Mouse (Mus musculus): ENCODE data around the gene Rgl3. TPM values are rescaled to one million over a fixed set of nuclear protein-coding genes. Genes with fewer than 3 reads are reported as not detected.

Rgl3 gene
- polyA plus RNA-seq, 1 experiment from 2014 or later, result 2.5 TPM

- ATAC-seq, result no peak
- WGBS, result 3% methylated on average over 28 of the region's 28 CpGs
- Histone ChIP-seq H3K27ac (ENCODE audit: low read depth, low read length) (no peak overlapping the region), H3K27me3 (replicated peaks; ENCODE audit: control insufficient read depth, insufficient read depth, low read length) (peaks cover 5% of the 10 kb centered on the region; the same call in 1 of the 2 replicates), H3K4me2 (replicated peaks; ENCODE audit: low read depth) (no peak overlapping the region), H3K4me3 (ENCODE audit: low read depth, low read length) (no peak overlapping the region), H3K4me1 (replicated peaks; ENCODE audit: control insufficient read depth, insufficient read depth, low read length) (no peaks in the 10 kb centered on the region; the same call in 1 of the 2 replicates), H3K9me3 (ENCODE audit: control insufficient read depth) (no peaks in the 10 kb centered on the region), H3K9ac (ENCODE audit: low read depth, low read length) (no peak overlapping the region), H3K36me3 (ENCODE audit: control insufficient read depth, insufficient read depth) (no peaks in the 10 kb centered on the region)
- TF ChIP-seq CTCF (IDR thresholded peaks at IDR 0.05; ENCODE audit: low read depth), result no peak
These were observed 41.6 kb downstream of the Rgl3 start for GRCm38 (mm10) chr9:21947540-21948130.

GRCm38 (mm10) chr9:21944267-21944666 lies 45.0 kb downstream of the Rgl3 start:
- Histone ChIP-seq H3K4me3 (ENCODE audit: low read depth, low read length) (no peak overlapping the region), H3K27ac (ENCODE audit: low read depth, low read length) (no peak overlapping the region), H3K4me1 (replicated peaks; ENCODE audit: control insufficient read depth, insufficient read depth, low read length) (no peaks in the 10 kb centered on the region; the same call in 1 of the 2 replicates), H3K27me3 (replicated peaks; ENCODE audit: control insufficient read depth, insufficient read depth, low read length) (peaks cover 5% of the 10 kb centered on the region; the same call in 1 of the 2 replicates), H3K4me2 (replicated peaks; ENCODE audit: low read depth) (no peak overlapping the region), H3K9ac (ENCODE audit: low read depth, low read length) (no peak overlapping the region), H3K36me3 (ENCODE audit: control insufficient read depth, insufficient read depth) (no peaks in the 10 kb centered on the region; the same call in 1 of the 2 replicates), H3K9me3 (ENCODE audit: control insufficient read depth) (no peaks in the 10 kb centered on the region)
- TF ChIP-seq CTCF (IDR thresholded peaks at IDR 0.05; ENCODE audit: low read depth), result no peak
- 18% methylated on average over 23 of the region's 23 CpGs for WGBS
- ATAC-seq, result no peak

DNA sequence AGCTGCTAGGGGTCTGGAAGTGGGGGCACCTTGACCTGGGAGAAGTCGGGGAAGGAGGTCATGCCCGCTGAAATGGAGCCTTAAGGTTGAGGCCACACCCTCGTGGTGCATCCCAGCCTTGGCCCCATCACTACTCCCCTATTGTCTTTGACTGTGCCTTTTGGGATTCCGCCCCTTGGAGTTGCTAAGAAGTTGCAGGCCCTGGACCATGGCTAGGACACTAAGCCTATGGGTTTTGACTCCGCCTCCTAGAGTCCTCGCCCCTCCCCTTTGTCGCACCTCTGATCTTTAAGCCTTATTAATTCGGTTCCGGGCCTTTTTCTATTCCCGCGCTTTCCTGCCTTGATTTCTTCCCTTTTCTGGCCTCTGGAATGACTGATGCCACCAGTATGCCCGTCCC lies 45.6 kb downstream of the Rgl3 start:
- Histone ChIP-seq H3K9ac (ENCODE audit: low read depth, low read length) (no peak overlapping the region), H3K4me3 (ENCODE audit: low read depth, low read length) (no peak overlapping the region), H3K27me3 (replicated peaks; ENCODE audit: control insufficient read depth, insufficient read depth, low read length) (peaks cover 5% of the 10 kb centered on the region; the same call in 1 of the 2 replicates), H3K4me1 (replicated peaks; ENCODE audit: control insufficient read depth, insufficient read depth, low read length) (no peaks in the 10 kb centered on the region; the same call in 1 of the 2 replicates), H3K4me2 (replicated peaks; ENCODE audit: low read depth) (no peak overlapping the region), H3K27ac (ENCODE audit: low read depth, low read length) (no peak overlapping the region), H3K36me3 (ENCODE audit: control insufficient read depth, insufficient read depth) (no peaks in the 10 kb centered on the region; the same call in 1 of the 2 replicates), H3K9me3 (ENCODE audit: control insufficient read depth) (no peaks in the 10 kb centered on the region)
- ATAC-seq, result no peak
- 40% methylated on average over 12 of the region's 12 CpGs for WGBS
- TF ChIP-seq CTCF (IDR thresholded peaks at IDR 0.05; ENCODE audit: low read depth), result no peak

- TF ChIP-seq CTCF (IDR thresholded peaks at IDR 0.05; ENCODE audit: low read depth), result no peak
- Histone ChIP-seq H3K27ac (ENCODE audit: low read depth, low read length) (no peak overlapping the region), H3K4me3 (ENCODE audit: low read depth, low read length) (no peak overlapping the region), H3K9ac (ENCODE audit: low read depth, low read length) (no peak overlapping the region), H3K9me3 (ENCODE audit: control insufficient read depth) (no peaks in the 10 kb centered on the region), H3K4me2 (replicated peaks; ENCODE audit: low read depth) (no peak overlapping the region), H3K4me1 (replicated peaks; ENCODE audit: control insufficient read depth, insufficient read depth, low read length) (no peaks in the 10 kb centered on the region; the same call in 1 of the 2 replicates), H3K27me3 (replicated peaks; ENCODE audit: control insufficient read depth, insufficient read depth, low read length) (peaks cover 5% of the 10 kb centered on the region; the same call in 1 of the 2 replicates), H3K36me3 (ENCODE audit: control insufficient read depth, insufficient read depth) (no peaks in the 10 kb centered on the region; the same call in 1 of the 2 replicates)
- ATAC-seq, result no peak
- WGBS, result 70% methylated on average over 12 of the region's 12 CpGs
These were observed 46.2 kb downstream of the Rgl3 start for GRCm38 (mm10) chr9:21943046-21943445.

DNA sequence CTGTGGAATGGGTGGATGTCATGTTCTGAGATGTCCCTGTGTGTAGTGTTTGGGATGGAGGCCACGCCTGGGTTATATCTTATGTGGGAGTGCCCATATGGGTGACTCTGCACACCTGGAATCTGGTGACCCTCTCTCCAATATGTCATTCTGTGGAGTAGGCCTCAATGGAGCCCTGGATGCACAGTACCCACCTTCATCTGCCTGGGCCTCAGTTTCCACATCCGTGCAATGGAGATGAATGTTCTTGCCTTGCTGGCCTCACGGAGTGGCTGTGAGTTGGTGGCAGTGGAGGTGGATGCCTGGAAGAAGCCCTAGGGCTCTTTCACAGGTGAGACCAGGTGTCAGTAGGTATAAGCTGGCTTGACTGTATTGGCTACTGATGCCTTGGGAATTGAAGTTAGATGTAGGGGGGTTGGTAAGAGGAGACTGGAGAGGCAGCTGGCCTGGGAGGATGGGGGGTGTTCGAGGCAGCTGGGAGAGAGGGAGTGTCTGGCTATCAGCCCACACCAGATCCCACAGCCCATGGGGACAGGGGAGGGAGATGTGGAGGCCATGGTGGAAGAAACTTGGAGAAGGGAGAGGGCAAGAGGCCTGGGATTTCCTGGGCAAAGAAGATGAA lies 50.9 kb downstream of the Rgl3 start:
- Histone ChIP-seq H3K27ac (ENCODE audit: low read depth, low read length) (no peak overlapping the region), H3K36me3 (ENCODE audit: control insufficient read depth, insufficient read depth) (no peaks in the 10 kb centered on the region; the same call in 1 of the 2 replicates), H3K9ac (ENCODE audit: low read depth, low read length) (no peak overlapping the region), H3K4me1 (replicated peaks; ENCODE audit: control insufficient read depth, insufficient read depth, low read length) (no peaks in the 10 kb centered on the region), H3K4me3 (ENCODE audit: low read depth, low read length) (no peak overlapping the region), H3K9me3 (ENCODE audit: control insufficient read depth) (no peaks in the 10 kb centered on the region), H3K4me2 (replicated peaks; ENCODE audit: low read depth) (no peak overlapping the region), H3K27me3 (replicated peaks; ENCODE audit: control insufficient read depth, insufficient read depth, low read length) (no peaks in the 10 kb centered on the region)
- TF ChIP-seq CTCF (IDR thresholded peaks at IDR 0.05; ENCODE audit: low read depth), result no peak
- 83% methylated on average over 4 of the region's 4 CpGs for WGBS
- no peak for ATAC-seq

DNA sequence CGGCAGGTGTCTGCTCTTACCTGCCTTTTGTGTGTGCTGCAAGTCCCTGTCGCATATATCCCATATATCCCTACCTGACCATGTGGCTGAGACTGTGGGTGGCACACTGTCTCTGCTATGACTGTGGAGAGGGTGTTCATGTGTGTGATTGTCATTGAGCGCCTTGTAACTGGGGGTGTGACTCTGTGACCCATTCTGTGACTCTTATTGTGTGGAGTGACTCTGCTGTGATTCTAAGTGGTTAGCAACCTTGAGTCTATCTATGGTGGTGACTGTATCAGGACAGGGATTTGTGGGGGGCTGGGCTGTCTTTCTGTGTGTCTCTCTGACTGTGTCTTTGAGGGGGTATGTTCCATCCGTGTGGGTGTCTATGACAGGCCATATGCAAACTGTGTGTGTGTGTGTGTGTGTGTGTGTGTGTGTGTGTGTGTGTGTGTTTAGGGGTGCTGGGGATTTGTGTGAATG lies 51.5 kb downstream of the Rgl3 start:
- Histone ChIP-seq H3K27me3 (replicated peaks; ENCODE audit: control insufficient read depth, insufficient read depth, low read length) (no peaks in the 10 kb centered on the region), H3K4me1 (replicated peaks; ENCODE audit: control insufficient read depth, insufficient read depth, low read length) (no peaks in the 10 kb centered on the region), H3K27ac (ENCODE audit: low read depth, low read length) (no peak overlapping the region), H3K36me3 (ENCODE audit: control insufficient read depth, insufficient read depth) (no peaks in the 10 kb centered on the region; the same call in 1 of the 2 replicates), H3K4me2 (replicated peaks; ENCODE audit: low read depth) (no peak overlapping the region), H3K9ac (ENCODE audit: low read depth, low read length) (no peak overlapping the region), H3K9me3 (ENCODE audit: control insufficient read depth) (no peaks in the 10 kb centered on the region), H3K4me3 (ENCODE audit: low read depth, low read length) (no peak overlapping the region)
- ATAC-seq, result no peak
- no peak for TF ChIP-seq CTCF (IDR thresholded peaks at IDR 0.05; ENCODE audit: low read depth)
- 84% methylated on average over 4 of the region's 4 CpGs for WGBS

Data from intestine, postnatal 0 days (tissue).